Mouse (Mus musculus) C2C12 (cell line): ENCODE measurements around the gene Slc6a6. TPM values are rescaled to one million over a fixed set of nuclear protein-coding genes. Genes with fewer than 3 reads are reported as not detected.

Experiments
- H3K27me3 ChIP-seq: one replicate; pipeline ENCODE4 v1.6.1; 2011; ENCODE audit not compliant: control insufficient read depth, insufficient read depth, insufficient read length
- H3K36me3 ChIP-seq: one replicate; pipeline ENCODE4 v1.6.1; 2011; ENCODE audit not compliant: control insufficient read depth, insufficient read depth
- H3K4me3 ChIP-seq: one replicate; pipeline ENCODE4 v1.5.1; 2011; ENCODE audit warnings: mild to moderate bottlenecking, control low read depth; ENCODE audit not compliant: poor library complexity, insufficient read depth, severe bottlenecking
- H3K79me2 ChIP-seq: one replicate; pipeline ENCODE4 v1.6.1; 2011; ENCODE audit not compliant: control insufficient read depth, insufficient read depth
- H3K79me3 ChIP-seq: one replicate; pipeline ENCODE4 v1.6.1; 2011; ENCODE audit warnings: low read depth, control low read depth
- H3ac ChIP-seq: one replicate; pipeline ENCODE3; 2011; ENCODE audit warnings: low read depth; ENCODE audit not compliant: control insufficient read depth, insufficient read length
- CEBPB ChIP-seq: IDR thresholded peaks from one replicate; pipeline ENCODE4 v1.6.1; 2011; ENCODE audit warnings: low read depth, mild to moderate bottlenecking, control low read depth, moderate library complexity
- CTCF ChIP-seq: IDR thresholded peaks from one replicate; pipeline ENCODE4 v1.5.1; 2011; ENCODE audit not compliant: control insufficient read depth, insufficient read depth, insufficient read length
- FOSL1 ChIP-seq: IDR thresholded peaks from one replicate; pipeline ENCODE4 v1.8.0; 2011; ENCODE audit warnings: mild to moderate bottlenecking, low read length; ENCODE audit not compliant: poor library complexity, insufficient read depth, severe bottlenecking
- MAX ChIP-seq: IDR thresholded peaks from one replicate; pipeline ENCODE4 v1.6.1; 2011; ENCODE audit warnings: mild to moderate bottlenecking, control low read depth
- MYOD1 ChIP-seq: IDR thresholded peaks from one replicate; pipeline ENCODE4 v1.6.1; 2011; ENCODE audit warnings: low read depth; ENCODE audit not compliant: control insufficient read depth, insufficient read length
- MYOG ChIP-seq: IDR thresholded peaks from one replicate; pipeline ENCODE4 v1.6.1; 2011; ENCODE audit not compliant: control insufficient read depth, insufficient read length; ENCODE audit errors: extremely low read depth
- USF1 ChIP-seq: IDR thresholded peaks from one replicate; pipeline ENCODE4 v1.6.1; 2011; ENCODE audit warnings: low read depth, mild to moderate bottlenecking, control low read depth, moderate library complexity
- polyA plus RNA-seq: library from polyadenylated mRNA; unstranded; fragments of >200 nt; fragmentation: generic; extraction: Trizol; gene quantifications from one replicate; pipeline ENCODE4 v1.2.1, GENCODE M21; 2012; ENCODE audit warnings: missing spikeins

The Slc6a6 gene
- polyA plus RNA-seq, 1 experiment = 97.0 TPM

GRCm38 (mm10) chr6:91796736-91797135 is 112.9 kb downstream of the Slc6a6 start:
- peaks cover 80% of the 10 kb centered on the region for H3K27me3 ChIP-seq
- H3K79me3 ChIP-seq = no peaks in the 10 kb centered on the region
- no peaks in the 10 kb centered on the region for H3K36me3 ChIP-seq
- H3K79me2 ChIP-seq = no peaks in the 10 kb centered on the region
- no peak overlapping the region for H3K4me3 ChIP-seq
- TF ChIP-seq MAX (no peak), MYOG (no peak), MYOD1 (no peak), FOSL1 (no peak), CTCF (no peak), USF1 (no peak), CEBPB (no peak)
- no peak overlapping the region for H3ac ChIP-seq

DNA sequence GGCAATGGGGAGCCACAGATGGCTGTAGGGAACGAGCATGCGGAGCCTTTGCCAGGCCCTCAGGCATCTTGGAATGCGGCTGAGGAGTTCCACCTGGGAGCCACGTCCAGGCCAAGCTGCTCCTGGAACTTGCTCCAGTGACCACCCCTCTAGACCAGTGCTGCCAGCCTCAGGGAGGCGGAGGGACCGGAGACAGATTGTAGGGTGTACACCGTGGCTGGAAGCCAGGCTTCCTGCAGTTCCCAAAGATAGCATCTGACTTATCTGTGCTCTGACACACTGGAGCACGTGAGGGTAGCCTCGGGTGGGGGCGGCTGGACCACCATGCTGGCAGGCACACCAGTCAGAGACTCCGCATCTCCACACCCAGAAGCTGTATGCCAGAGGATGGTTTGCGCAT is 114.6 kb downstream of the Slc6a6 start:
- H3K27me3 ChIP-seq = peaks cover 83% of the 10 kb centered on the region
- H3ac ChIP-seq = no peak overlapping the region
- no peaks in the 10 kb centered on the region for H3K79me3 ChIP-seq
- TF ChIP-seq USF1 (no peak), CTCF (no peak), CEBPB (no peak), MYOD1 (no peak), MAX (no peak), MYOG (no peak), FOSL1 (no peak)
- no peaks in the 10 kb centered on the region for H3K36me3 ChIP-seq
- no peaks in the 10 kb centered on the region for H3K79me2 ChIP-seq
- no peak overlapping the region for H3K4me3 ChIP-seq

GRCm38 (mm10) chr6:91804177-91804576 is 120.3 kb downstream of the Slc6a6 start:
- no peak overlapping the region for H3K4me3 ChIP-seq
- H3ac ChIP-seq = no peak overlapping the region
- no peak for TF ChIP-seq MYOD1
- no peaks in the 10 kb centered on the region for H3K79me3 ChIP-seq
- no peaks in the 10 kb centered on the region for H3K79me2 ChIP-seq
- no peaks in the 10 kb centered on the region for H3K36me3 ChIP-seq
- peaks cover 88% of the 10 kb centered on the region for H3K27me3 ChIP-seq

GRCm38 (mm10) chr6:91807169-91807568 is 123.3 kb downstream of the Slc6a6 start:
- no peak overlapping the region for H3K4me3 ChIP-seq
- no peak overlapping the region for H3ac ChIP-seq

GRCm38 (mm10) chr6:91808022-91808421 is 124.2 kb downstream of the Slc6a6 start:
- TF ChIP-seq MYOG (no peak), USF1 (no peak)
- no peak overlapping the region for H3K4me3 ChIP-seq
- H3K27me3 ChIP-seq = peaks cover 84% of the 10 kb centered on the region
- no peaks in the 10 kb centered on the region for H3K79me2 ChIP-seq
- no peak overlapping the region for H3ac ChIP-seq
- no peaks in the 10 kb centered on the region for H3K79me3 ChIP-seq
- no peaks in the 10 kb centered on the region for H3K36me3 ChIP-seq

More at GRCm38 (mm10) chr6:91807169-91807568, 123.3 kb downstream of the Slc6a6 start:
- TF ChIP-seq CTCF = no peak
- TF ChIP-seq USF1 = no peak
- no peak for TF ChIP-seq MYOD1
- no peak for TF ChIP-seq FOSL1
- TF ChIP-seq MAX = no peak
- no peak for TF ChIP-seq CEBPB
- no peak for TF ChIP-seq MYOG
- peaks cover 89% of the 10 kb centered on the region for H3K27me3 ChIP-seq
- no peaks in the 10 kb centered on the region for H3K79me3 ChIP-seq
- H3K36me3 ChIP-seq = no peaks in the 10 kb centered on the region
- H3K79me2 ChIP-seq = no peaks in the 10 kb centered on the region

Other genes with a start within 250 kb of the Slc6a6 start
- 20.3 TPM for gene Chchd4, start 210.5 kb upstream of the Slc6a6 start, polyA plus RNA-seq
- 68.1 TPM for gene Tmem43, start 210.3 kb upstream of the Slc6a6 start, polyA plus RNA-seq
- gene Xpc, start 168.2 kb upstream of the Slc6a6 start, polyA plus RNA-seq = 4.5 TPM
- 207 TPM for gene Lsm3, start 168.1 kb upstream of the Slc6a6 start, polyA plus RNA-seq
- gene Grip2, start 143.2 kb downstream of the Slc6a6 start, polyA plus RNA-seq = 0.02 TPM
- 5.4 TPM for gene Ccdc174, start 194.0 kb downstream of the Slc6a6 start, polyA plus RNA-seq
- gene 4930590J08Rik, start 218.8 kb downstream of the Slc6a6 start, polyA plus RNA-seq = 0.06 TPM